Mouse (Mus musculus) ZHBTc4 (cell line): ENCODE results near the gene Uhrf1bp1.
"Not testable (repeated sequence)": the region's sequence is repeated elsewhere in the genome, so short reads cannot be mapped to it uniquely, and the experiment has no call there.

ENCODE experiments used
- DNase-seq: peaks from one replicate; pipeline ENCODE4 v3.0.0-alpha.2; 2011; ENCODE audit warnings: low read depth, low spot score

Uhrf1bp1 gene

DNA sequence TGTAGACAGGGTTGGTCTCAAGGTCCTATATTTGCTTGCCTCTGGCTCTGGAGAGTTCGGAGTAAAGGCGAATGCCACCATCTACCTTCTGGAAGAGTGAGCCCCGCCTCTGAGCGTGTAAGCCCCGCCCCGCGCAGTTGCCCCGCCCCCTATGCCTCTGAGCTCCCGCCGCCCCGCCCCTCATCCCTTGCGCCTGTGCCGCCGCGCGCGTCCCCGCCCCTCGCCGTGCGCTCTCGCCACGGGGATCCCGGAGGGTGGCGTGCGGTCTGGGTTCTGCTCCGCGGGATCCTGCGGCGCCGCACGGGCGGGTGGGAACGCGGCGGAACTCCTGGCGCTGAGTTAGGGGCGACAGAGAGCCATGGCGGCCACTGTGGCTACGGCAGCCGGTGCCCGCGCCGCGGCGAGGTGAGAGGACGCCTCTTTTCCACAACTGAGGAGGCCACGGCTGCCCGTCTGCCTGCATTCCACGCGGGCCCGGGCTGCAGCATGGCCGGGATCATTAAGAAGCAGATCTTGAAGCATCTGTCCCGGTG lies at the start of gene Uhrf1bp1:
TSS of gene Uhrf1bp1 (plus strand) at position 177 of the 533 bp plus-strand sequence.
- peak; percentile 94 for DNase-seq

DNA sequence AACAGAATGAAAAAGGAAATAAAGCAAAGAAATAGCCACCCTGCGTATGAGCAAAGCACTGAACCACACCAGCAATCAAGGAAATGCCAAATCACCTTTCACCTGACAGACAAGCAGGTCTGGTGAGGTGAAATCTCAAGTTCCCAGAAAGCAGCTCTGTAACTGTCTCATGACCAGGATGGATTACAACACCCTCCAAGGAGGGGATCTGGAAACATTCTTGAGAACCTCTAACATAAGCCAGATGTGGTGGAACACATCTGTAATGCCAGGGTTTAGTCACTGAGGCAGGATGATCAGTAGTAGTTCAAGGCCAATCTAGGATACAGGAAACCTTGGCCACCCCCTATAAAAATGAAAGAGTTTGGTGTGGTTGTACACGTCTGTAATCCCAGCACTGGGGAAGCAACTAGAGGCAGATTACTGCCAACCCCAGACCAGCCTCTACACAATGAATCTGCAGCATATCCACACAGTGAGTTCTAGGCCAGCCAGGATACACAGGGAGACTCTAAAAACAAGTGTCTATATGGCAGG lies 48.6 kb upstream of the Uhrf1bp1 start:
- DNase-seq, result no peak

DNA sequence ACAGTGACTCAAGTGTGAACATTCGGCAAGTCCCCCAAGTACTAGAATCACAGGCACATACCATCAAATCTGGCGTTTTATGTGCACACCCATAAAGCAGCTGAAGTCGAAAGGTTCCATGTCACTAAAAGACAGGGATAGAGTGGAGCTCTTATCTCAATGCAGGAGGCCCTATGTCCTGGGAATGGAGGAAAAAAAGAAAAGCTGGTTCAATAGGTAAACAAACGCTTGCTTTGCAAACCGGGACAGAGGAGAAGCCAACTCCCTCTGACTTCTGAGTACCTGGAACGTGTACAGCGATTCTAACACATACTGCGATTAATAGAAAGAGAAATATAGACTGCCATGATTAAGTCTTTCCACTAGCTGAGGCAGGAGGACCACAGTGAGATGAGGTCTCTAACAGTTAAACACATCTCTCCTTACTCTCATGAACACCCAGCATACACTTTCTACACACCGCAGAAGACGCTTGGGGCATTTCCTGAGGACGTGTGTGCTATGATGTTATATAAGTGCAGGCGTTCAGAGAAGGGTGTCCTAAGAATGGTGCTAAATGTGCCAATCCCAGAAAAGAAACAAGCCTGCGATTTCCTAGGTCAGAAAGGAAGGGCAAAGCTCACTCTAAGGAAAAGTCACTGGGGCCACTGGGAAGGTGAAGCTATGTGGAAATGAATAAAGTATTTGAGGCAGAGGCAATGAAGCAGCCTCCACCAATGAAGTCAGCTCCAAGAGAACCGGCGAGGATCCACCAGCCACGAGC lies 45.5 kb upstream of the Uhrf1bp1 start:
- DNase-seq, result no peak

DNA sequence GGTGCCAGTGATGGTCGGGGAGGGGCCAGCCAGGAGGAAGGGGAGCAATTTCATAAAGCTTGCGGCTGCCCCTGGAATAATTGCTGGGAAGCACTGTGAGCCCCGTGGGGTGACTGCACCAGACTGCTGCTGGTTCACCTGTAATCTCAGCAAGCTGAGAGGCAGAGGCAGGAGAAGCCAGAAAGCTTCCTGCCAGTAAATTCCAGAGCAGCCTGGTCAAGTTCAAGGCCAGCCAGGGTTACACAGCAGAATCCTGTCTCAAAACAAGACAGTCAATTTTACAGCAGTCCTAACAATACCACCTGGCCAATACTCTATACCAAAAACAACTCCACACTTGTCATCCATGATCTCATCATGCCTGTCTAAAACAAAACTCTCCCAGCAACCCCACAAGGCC lies 44.3 kb upstream of the Uhrf1bp1 start:
- DNase-seq, result no peak

DNA sequence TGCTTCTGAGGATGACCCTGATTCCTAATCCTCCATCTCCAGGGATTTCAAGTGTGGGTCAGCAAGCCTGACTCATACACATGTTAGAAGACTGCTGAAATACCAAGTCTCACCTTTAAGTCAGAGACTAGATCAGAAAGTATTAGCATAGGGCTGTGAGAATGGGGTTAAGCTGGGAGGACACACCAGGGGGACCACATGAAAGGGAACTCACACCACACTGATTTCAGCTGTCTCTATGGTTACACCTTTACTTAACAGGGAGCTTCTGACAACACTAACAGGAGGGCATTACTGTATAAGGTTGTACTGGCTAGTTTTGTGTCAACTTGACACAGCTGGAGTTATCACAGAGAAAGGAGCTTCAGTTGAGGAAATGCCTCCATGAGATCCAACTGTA lies 41.6 kb upstream of the Uhrf1bp1 start:
- DNase-seq, result no peak

DNA sequence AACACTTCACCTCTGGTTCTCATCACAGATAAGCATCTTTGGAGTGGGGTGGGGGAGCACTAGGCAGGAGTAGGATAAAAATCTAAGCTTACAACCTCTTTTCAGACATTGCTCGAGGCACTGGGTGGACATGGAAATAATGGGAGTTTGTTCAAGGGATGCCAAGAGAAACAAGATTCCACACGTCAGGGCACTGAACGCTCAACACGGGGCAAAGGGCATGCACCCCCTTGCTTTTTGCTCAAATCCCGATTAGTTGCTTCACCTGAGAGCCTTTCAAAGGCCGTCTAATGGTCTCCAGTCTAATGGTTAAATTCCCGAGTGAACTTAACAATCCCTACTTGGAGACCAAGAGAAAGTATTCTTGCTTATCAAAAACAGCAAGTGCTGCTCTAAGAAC lies 37.2 kb upstream of the Uhrf1bp1 start:
- DNase-seq, result no peak

GRCm38 (mm10) chr17:27819521-27819970 lies 36.7 kb upstream of the Uhrf1bp1 start:
- DNase-seq, result peak; percentile 42

- peak; percentile 42 for DNase-seq
Measured at GRCm38 (mm10) chr17:27819971-27820567, 36.2 kb upstream of the Uhrf1bp1 start.

DNA sequence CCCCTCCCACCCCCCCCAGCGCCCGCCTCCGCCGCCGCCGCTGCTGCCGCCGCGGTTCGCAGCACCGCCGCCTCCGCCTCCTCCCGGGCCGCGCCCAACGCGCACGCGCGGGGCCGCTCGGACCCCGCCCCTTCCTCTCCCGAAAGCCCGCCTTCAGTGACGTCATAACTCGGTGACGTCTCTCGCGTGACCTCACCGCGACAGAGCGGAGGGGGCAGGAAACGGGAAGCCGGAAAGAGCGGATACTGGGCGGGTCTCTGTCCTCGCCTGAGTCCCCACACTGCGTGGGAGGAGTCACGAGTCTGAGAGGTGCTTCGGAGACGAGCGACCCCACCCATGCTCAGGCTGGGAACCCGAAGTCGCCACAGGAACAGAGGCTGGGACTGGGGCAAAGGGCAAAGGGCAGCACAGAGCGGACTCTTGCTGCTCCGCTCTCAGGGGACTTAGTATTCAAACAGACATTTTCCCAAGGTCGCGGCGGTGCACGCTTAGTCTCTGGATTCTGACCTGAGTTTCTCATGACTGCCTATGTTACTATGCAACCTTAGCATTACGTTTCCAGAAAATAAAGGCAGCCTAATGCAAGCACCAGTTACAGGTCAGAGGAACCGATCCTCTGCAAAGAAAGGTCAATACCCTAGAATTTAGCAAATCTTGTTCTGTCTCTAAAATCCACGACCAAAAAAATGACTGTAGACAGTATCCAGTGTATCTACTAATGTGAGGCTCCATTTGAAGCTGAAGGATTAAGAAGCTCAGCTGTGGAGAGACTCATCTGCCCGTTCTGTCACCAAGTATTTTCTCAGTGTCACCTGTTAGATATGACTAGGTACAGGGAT lies 35.5 kb upstream of the Uhrf1bp1 start, which contains the start of gene D17Wsu92e:
TSS of gene D17Wsu92e (minus strand) at position 81 of the 839 bp plus-strand sequence.
- DNase-seq, result peak; percentile 100

DNA sequence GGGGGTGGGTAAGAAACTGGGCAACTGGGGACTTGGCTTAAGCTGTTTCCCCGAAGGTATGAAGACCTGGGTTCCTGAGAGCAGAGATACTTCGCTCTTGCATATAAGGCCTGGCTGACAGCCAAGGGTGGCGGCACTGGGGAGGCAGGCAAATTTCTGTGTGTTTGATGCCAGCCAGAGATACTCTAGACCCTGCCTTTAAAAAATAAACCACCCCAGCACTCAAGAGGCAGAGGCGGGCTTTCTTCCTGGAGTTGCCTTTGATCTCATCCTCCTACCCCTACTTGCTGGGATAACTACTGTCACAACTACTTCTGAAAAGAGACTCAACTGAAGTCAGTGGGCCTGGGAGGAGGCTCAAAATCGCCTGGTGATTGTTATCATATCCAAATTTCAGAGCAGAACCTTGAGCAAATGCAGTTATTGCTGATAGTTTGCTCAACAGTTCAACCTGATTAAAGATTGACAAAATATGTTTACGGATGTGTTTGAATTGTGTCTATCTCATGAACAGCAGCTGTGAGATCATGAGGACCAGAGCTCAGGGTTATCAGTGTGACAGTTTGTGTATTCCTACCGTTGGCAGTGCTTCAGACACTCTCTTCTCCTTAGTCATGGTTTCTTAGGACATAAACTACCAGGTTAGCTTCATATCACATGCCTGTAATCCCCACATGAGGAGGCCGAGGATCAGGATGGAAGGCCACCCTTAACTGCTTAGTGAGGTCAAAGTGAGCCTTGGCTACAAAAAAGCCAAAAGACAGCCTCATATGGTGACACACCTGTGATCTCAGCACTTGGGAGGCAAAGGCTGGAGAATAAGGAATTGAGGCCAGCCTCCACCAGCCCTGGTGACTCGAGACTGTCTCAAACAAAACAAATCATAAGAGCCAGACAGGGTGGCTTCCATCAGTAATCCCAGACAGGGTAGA lies 34.6 kb upstream of the Uhrf1bp1 start:
- no peak for DNase-seq

GRCm38 (mm10) chr17:27823142-27823905 lies 32.9 kb upstream of the Uhrf1bp1 start:
- DNase-seq, result no peak

DNA sequence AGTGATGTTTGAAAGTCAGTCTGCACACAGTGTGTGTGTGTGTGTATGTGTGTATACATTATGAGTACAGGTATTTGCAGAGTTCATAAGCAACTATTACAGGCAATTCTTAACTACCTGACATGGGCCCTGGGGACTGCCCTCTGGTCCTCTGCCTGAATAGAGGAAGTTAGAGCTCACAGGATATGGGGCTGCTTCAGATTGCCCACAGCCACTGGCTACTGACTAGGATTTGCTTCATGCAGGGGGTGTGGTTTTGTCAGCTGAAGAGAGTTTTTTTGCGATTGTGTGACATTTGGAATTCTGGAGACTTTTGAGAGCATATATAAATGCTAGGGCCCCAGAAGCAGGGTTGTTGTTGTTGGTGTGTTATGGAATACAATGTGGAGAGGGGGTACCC lies 31.3 kb upstream of the Uhrf1bp1 start:
- no peak for DNase-seq

- peak; percentile 13 for DNase-seq
Measured at GRCm38 (mm10) chr17:27825539-27825938, 30.7 kb upstream of the Uhrf1bp1 start.

GRCm38 (mm10) chr17:27825984-27826905 lies 30.0 kb upstream of the Uhrf1bp1 start:
- DNase-seq, result peak; percentile 91

DNA sequence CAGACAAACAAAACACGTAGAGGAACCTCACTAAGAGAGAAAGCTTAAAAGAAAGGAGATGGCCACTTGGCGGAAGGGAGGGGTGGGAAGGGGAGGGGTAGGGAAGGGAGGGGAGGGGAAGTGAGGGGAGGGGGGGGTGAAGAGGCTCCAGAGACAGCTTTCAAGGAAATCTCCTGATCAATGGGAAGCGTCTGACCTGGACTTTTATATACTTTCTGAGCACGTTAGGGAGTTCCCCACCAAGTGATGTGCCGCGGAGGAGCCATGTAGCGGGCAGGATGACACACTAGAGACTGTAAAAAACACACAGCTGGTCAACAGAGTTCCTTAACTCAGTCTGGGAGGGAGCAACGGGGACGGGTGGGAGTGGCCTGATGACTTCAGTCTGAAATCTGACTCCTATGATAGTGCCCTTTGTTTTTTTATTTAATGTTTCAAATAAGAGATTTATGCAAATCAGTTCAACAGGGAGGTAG lies 29.3 kb upstream of the Uhrf1bp1 start:
- DNase-seq, result peak; percentile 68

GRCm38 (mm10) chr17:27827511-27827910 lies 28.7 kb upstream of the Uhrf1bp1 start:
- DNase-seq, result peak; percentile 52

DNA sequence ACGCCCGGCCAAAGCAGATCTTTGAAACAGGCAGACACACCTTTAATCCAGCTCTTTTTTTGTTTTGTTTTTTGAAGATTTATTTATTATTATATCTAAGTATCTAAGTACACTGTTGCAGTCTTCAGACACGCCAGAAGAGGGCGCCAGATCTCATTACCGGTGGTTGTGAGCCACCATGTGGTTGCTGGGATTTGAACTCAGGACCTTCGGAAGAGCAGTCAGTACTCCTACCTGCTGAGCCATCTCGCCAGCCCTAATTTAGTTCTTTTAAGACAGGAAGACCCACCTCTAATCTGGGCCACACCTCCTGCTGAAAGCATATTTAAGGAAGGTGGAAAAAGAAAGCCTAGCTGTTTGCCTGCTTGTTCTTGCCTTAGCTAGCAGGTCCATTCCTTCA lies 25.8 kb upstream of the Uhrf1bp1 start:
- DNase-seq, result peak; percentile 59

DNA sequence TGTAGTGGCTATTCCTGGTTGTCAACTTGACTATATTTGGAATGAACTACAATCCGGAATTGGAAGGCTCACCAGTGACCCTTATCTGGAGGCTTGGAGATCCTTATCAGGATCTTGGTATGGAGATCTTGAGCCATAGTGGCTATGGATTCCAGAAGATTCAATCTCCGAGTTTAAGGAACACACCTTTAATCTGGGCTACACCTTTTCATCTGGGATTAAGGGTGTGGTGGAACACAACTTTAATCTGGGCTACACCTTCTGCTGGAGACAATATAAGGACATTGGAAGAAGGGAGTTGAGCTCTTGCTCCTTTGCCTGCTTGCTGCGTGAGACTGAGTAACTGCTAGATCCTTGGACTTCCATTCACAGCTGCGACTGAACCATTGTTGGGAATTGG lies 18.4 kb upstream of the Uhrf1bp1 start, which contains the start of gene Snrpc:
TSS of gene Snrpc (plus strand) at position 301 of the 400 bp plus-strand sequence.
- DNase-seq, result not testable (repeated sequence)
